Mouse (Mus musculus) embryonic facial prominence, embryonic 10.5 days (tissue): ENCODE results near the gene Gm48552. TPM values are rescaled to one million over a fixed set of nuclear protein-coding genes. Genes with fewer than 3 reads are reported as not detected.

Source experiments
- DNase-seq: peaks from one replicate; pipeline ENCODE4 v3.0.0-alpha.2; 2017; ENCODE audit warnings: low spot score
- H3K27ac ChIP-seq: fragments of 300-500 bp; sonication (generic); replicated peaks from 2 replicates; pipeline ENCODE4 v1.5.1; 2016; ENCODE audit warnings: mild to moderate bottlenecking
- H3K27me3 ChIP-seq: fragments of 300-500 bp; sonication (generic); replicated peaks from 2 replicates; pipeline ENCODE4 v1.6.1; 2016; ENCODE audit warnings: low read depth, mild to moderate bottlenecking; ENCODE audit not compliant: poor library complexity, severe bottlenecking
- H3K36me3 ChIP-seq: fragments of 300-500 bp; sonication (generic); replicated peaks from 2 replicates; pipeline ENCODE4 v1.6.1; 2016; ENCODE audit warnings: mild to moderate bottlenecking, moderate library complexity
- H3K4me1 ChIP-seq: fragments of 300-500 bp; sonication (generic); 2 replicates; pipeline ENCODE4 v1.6.1; 2016
- H3K4me3 ChIP-seq: fragments of 300-500 bp; sonication (generic); 2 replicates; pipeline ENCODE4 v1.5.1; 2016; ENCODE audit warnings: mild to moderate bottlenecking, moderate library complexity
- H3K9me3 ChIP-seq: fragments of 300-500 bp; sonication (generic); 2 replicates; pipeline ENCODE4 v1.6.1; 2016; ENCODE audit warnings: mild to moderate bottlenecking
- WGBS: fragments of 180-500 bp; shearing (Covaris S2); methylation state at CpG from one replicate; pipeline ENCODE4 v1.1.7; 2016; 5-methylcytosine and 5-hydroxymethylcytosine counted together
- polyA plus RNA-seq: library from polyadenylated mRNA; unstranded; fragments of >200 nt; fragmentation: Nextera tagmentation; extraction: Ambion mirVana; gene quantifications from 2 replicates; pipeline ENCODE4 v1.2.1, GENCODE M21; 2016

The Gm48552 gene
- polyA plus RNA-seq, 1 experiment from 2014 or later = 3.1 TPM

- DNase-seq = peak; percentile 82
- no peak overlapping the region for H3K4me3 ChIP-seq
- peaks cover 38% of the 10 kb centered on the region for H3K4me1 ChIP-seq
- H3K36me3 ChIP-seq = peaks cover 25% of the 10 kb centered on the region
- 14% methylated on average over 5 of the region's 5 CpGs for WGBS
- H3K27me3 ChIP-seq = peaks cover 39% of the 10 kb centered on the region
- H3K9me3 ChIP-seq = no peaks in the 10 kb centered on the region
- no peak overlapping the region for H3K27ac ChIP-seq
Observed at GRCm38 (mm10) chr10:81395127-81395526, 6.3 kb downstream of the Gm48552 start.

GRCm38 (mm10) chr10:81395865-81396264 is 7.1 kb downstream of the Gm48552 start:
- Histone ChIP-seq H3K27me3 (peaks cover 46% of the 10 kb centered on the region), H3K4me3 (no peak overlapping the region), H3K4me1 (peaks cover 46% of the 10 kb centered on the region), H3K27ac (no peak overlapping the region; the same call in 1 of the 2 replicates), H3K36me3 (peaks cover 23% of the 10 kb centered on the region), H3K9me3 (no peaks in the 10 kb centered on the region)
- no peak for DNase-seq
- 90% methylated on average over 4 of the region's 4 CpGs for WGBS

- H3K4me1 ChIP-seq = peaks cover 54% of the 10 kb centered on the region
- peaks cover 55% of the 10 kb centered on the region for H3K27me3 ChIP-seq
- H3K27ac ChIP-seq = no peak overlapping the region
- peaks cover 17% of the 10 kb centered on the region for H3K36me3 ChIP-seq
- H3K9me3 ChIP-seq = no peaks in the 10 kb centered on the region
- DNase-seq = no peak
- 59% methylated on average over 5 of the region's 5 CpGs for WGBS
- no peak overlapping the region for H3K4me3 ChIP-seq
Observed at GRCm38 (mm10) chr10:81396749-81397148, 7.9 kb downstream of the Gm48552 start.

GRCm38 (mm10) chr10:81399296-81399695 is 10.5 kb downstream of the Gm48552 start:
- Histone ChIP-seq H3K36me3 (peaks cover 15% of the 10 kb centered on the region), H3K4me1 (peaks cover 61% of the 10 kb centered on the region), H3K9me3 (no peaks in the 10 kb centered on the region), H3K27me3 (peaks cover 72% of the 10 kb centered on the region), H3K27ac (peak overlapping the region; percentile 92), H3K4me3 (no peak overlapping the region)
- DNase-seq = no peak
- 54% methylated on average over 5 of the region's 5 CpGs for WGBS

GRCm38 (mm10) chr10:81399798-81400308 is 11.0 kb downstream of the Gm48552 start:
- H3K9me3 ChIP-seq = no peaks in the 10 kb centered on the region
- peaks cover 66% of the 10 kb centered on the region for H3K4me1 ChIP-seq
- peaks cover 20% of the 10 kb centered on the region for H3K36me3 ChIP-seq
- peaks cover 78% of the 10 kb centered on the region for H3K27me3 ChIP-seq
- DNase-seq = no peak
- WGBS = 82% methylated on average over 18 of the region's 18 CpGs
- peak overlapping the region; percentile 92 for H3K27ac ChIP-seq
- H3K4me3 ChIP-seq = peak overlapping the region; percentile 42

GRCm38 (mm10) chr10:81400371-81401204 is 11.8 kb downstream of the Gm48552 start:
- WGBS = 47% methylated on average over 22 of the region's 22 CpGs
- Histone ChIP-seq H3K4me3 (peak overlapping the region; percentile 42), H3K36me3 (peaks cover 24% of the 10 kb centered on the region), H3K9me3 (no peaks in the 10 kb centered on the region), H3K27me3 (peaks cover 85% of the 10 kb centered on the region), H3K4me1 (peaks cover 69% of the 10 kb centered on the region), H3K27ac (peak overlapping the region; percentile 92)
- no peak for DNase-seq

- no peak for DNase-seq
- peak overlapping the region; percentile 42 for H3K4me3 ChIP-seq
- H3K36me3 ChIP-seq = peaks cover 29% of the 10 kb centered on the region
- peaks cover 91% of the 10 kb centered on the region for H3K27me3 ChIP-seq
- H3K9me3 ChIP-seq = no peaks in the 10 kb centered on the region
- peak overlapping the region; percentile 92 for H3K27ac ChIP-seq
- 23% methylated on average over 10 of the region's 10 CpGs for WGBS
- peaks cover 74% of the 10 kb centered on the region for H3K4me1 ChIP-seq
Observed at GRCm38 (mm10) chr10:81401205-81401520, 12.4 kb downstream of the Gm48552 start.

GRCm38 (mm10) chr10:81401521-81402226 is 12.9 kb downstream of the Gm48552 start:
- no peaks in the 10 kb centered on the region for H3K9me3 ChIP-seq
- 3% methylated on average over 18 of the region's 18 CpGs for WGBS
- peak overlapping the region; percentile 42 for H3K4me3 ChIP-seq
- peaks cover 29% of the 10 kb centered on the region for H3K36me3 ChIP-seq
- H3K27ac ChIP-seq = peak overlapping the region; percentile 92
- DNase-seq = peak; percentile 88
- H3K27me3 ChIP-seq = peaks cover 92% of the 10 kb centered on the region
- peaks cover 78% of the 10 kb centered on the region for H3K4me1 ChIP-seq

- 18% methylated on average over 7 of the region's 7 CpGs for WGBS
- H3K27me3 ChIP-seq = peaks cover 94% of the 10 kb centered on the region
Observed at GRCm38 (mm10) chr10:81402227-81402765, 13.5 kb downstream of the Gm48552 start.

GRCm38 (mm10) chr10:81403511-81403910 is 14.7 kb downstream of the Gm48552 start:
- peaks cover 89% of the 10 kb centered on the region for H3K4me1 ChIP-seq
- peak overlapping the region; percentile 92 for H3K27ac ChIP-seq
- peaks cover 94% of the 10 kb centered on the region for H3K27me3 ChIP-seq
- DNase-seq = no peak
- peak overlapping the region; percentile 42 for H3K4me3 ChIP-seq
- H3K36me3 ChIP-seq = peaks cover 29% of the 10 kb centered on the region
- H3K9me3 ChIP-seq = no peaks in the 10 kb centered on the region
- 60% methylated on average over 10 of the region's 10 CpGs for WGBS

More at GRCm38 (mm10) chr10:81402227-81402765, 13.5 kb downstream of the Gm48552 start:
- Histone ChIP-seq H3K9me3 (no peaks in the 10 kb centered on the region), H3K4me3 (peak overlapping the region; percentile 42), H3K36me3 (peaks cover 29% of the 10 kb centered on the region), H3K4me1 (peaks cover 79% of the 10 kb centered on the region), H3K27ac (peak overlapping the region; percentile 92)
- no peak for DNase-seq

- peaks cover 29% of the 10 kb centered on the region for H3K36me3 ChIP-seq
- peaks cover 98% of the 10 kb centered on the region for H3K27me3 ChIP-seq
- H3K4me1 ChIP-seq = peaks cover 95% of the 10 kb centered on the region
- no peaks in the 10 kb centered on the region for H3K9me3 ChIP-seq
- peak overlapping the region; percentile 28; the same call in 1 of the 2 replicates for H3K4me3 ChIP-seq
- H3K27ac ChIP-seq = peak overlapping the region; percentile 49; the same call in 1 of the 2 replicates
- DNase-seq = no peak
- 11% methylated on average over 9 of the region's 9 CpGs for WGBS
Observed at GRCm38 (mm10) chr10:81404082-81404481, 15.3 kb downstream of the Gm48552 start.

GRCm38 (mm10) chr10:81404720-81405119 is 15.9 kb downstream of the Gm48552 start:
- Histone ChIP-seq H3K9me3 (no peaks in the 10 kb centered on the region), H3K4me3 (peak overlapping the region; percentile 28; the same call in 1 of the 2 replicates), H3K4me1 (peaks cover 95% of the 10 kb centered on the region), H3K27me3 (peaks cover 92% of the 10 kb centered on the region), H3K27ac (peak overlapping the region; percentile 49; the same call in 1 of the 2 replicates), H3K36me3 (peaks cover 22% of the 10 kb centered on the region)
- no peak for DNase-seq
- 58% methylated on average over 18 of the region's 18 CpGs for WGBS
